Mouse (Mus musculus): Measurements from ENCODE around the gene Btbd35f27. TPM values are rescaled to one million over a fixed set of nuclear protein-coding genes. Genes with fewer than 3 reads are reported as not detected.
"Not testable (repeated sequence)": the region's sequence is repeated elsewhere in the genome, so short reads cannot be mapped to it uniquely, and the experiment has no call there.

Gene Btbd35f27
- not detected for total RNA-seq (2021)
- long read RNA-seq, experiment 1: 0 reads
- long read RNA-seq, experiment 2: 0 reads

- intact Hi-C loops (cut with DNase I); DNase-seq: not testable (repeated sequence)
These were observed at the start of gene Btbd35f27 for GRCm38 (mm10) chrX:4951835-4952234. Gene Btbd35f27 (plus strand): TSS chrX:4952135.

Other genes starting within 250 kb of the Btbd35f27 start
- not detected for gene Btbd35f4, start 151.6 kb upstream of the Btbd35f27 start, total RNA-seq (2021)